In the genomic region with DNA sequence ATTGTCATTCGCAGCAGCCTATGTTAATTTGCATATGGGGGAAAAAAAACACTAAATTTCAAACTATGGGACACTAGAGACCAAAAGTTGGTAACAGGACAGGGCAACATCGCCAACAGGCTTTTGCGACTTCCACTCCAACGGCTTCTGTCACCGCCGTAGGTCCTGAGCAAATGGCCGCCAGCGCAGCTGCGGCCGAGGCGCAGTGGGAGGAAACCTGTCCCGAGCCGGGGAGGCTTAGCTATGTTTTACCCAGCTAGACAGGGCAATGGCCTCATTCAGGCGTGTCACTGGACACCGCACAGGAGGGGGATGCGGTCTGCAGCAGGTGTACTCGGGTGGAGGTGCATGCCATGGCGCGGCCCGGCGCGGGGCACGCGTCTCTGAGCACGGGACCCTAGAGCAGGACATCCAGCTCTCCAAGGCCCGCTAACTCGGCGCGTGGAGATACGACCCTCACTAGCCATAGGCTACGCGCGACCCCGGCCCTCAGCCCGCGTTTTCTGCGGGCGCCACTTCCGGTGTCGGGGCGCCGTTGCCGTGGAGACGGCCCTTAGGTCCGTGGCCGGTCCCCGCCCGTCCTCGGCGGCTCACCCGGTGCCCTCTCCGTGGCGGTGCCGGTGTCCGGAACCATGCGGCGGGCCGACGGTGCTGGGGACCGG, we compare ENCODE assay signal across 1 mouse cellular context.
TF ChIP-seq lines count a peak whose summit lies in the region.

No protein-coding gene starts in this region.

TF ChIP-seq in MEL, 35 proteins besides CTCF, POLR2A, EP300 and RAD21 (continued from another document):
- TF ChIP-seq SIN3A (IDR thresholded peaks at IDR 0.05; ENCODE audit: low read length) = peak; percentile 52; the same call in 1 of the 2 replicates
